Mouse (Mus musculus) CH12.LX (cell line): Measurements from ENCODE around the gene Npepps. TPM values are rescaled to one million over a fixed set of nuclear protein-coding genes. Genes with fewer than 3 reads are reported as not detected.

Experiments
- DNase-seq: peaks from one replicate; pipeline ENCODE4 v3.0.0-alpha.2; 2013; ENCODE audit errors: extremely low read depth
- H3K27ac ChIP-seq: 2 replicates; pipeline ENCODE4 v1.5.1; 2012; ENCODE audit warnings: low read depth, mild to moderate bottlenecking, control low read depth, moderate library complexity; ENCODE audit not compliant: insufficient read depth
- H3K27me3 ChIP-seq: replicated peaks from 2 replicates; pipeline ENCODE3; 2012; ENCODE audit warnings: inconsistent platforms
- H3K36me3 ChIP-seq, 2 experiments: replicated peaks in 1 of 2; 2 replicates each; pipeline versions ENCODE3 to v1.6.1; 2012; ENCODE audit warnings: inconsistent platforms in 1 of 2, low read length in 1 of 2, mild to moderate bottlenecking in 1 of 2, mixed read lengths in 1 of 2, moderate library complexity in 1 of 2; ENCODE audit not compliant: control insufficient read depth in 1 of 2, insufficient read depth in 1 of 2
- H3K4me1 ChIP-seq, 2 experiments: 2 replicates each; pipeline ENCODE4 v1.6.1; 2012; ENCODE audit warnings: inconsistent platforms in 1 of 2, moderate library complexity in 1 of 2; ENCODE audit not compliant: insufficient read depth in 2 of 2, control insufficient read depth in 1 of 2
- H3K4me2 ChIP-seq: 2 replicates; pipeline ENCODE4 v1.6.1; 2012; ENCODE audit warnings: low read depth, mild to moderate bottlenecking, control low read depth; ENCODE audit not compliant: poor library complexity, insufficient read depth, severe bottlenecking
- H3K4me3 ChIP-seq, 3 experiments: fragments of 150-350 bp in 1 of 3; sonication (generic) in 1 of 3; replicated peaks in 1 of 3; 2 replicates each; pipeline versions ENCODE3 to v1.5.1; 2011 to 2012; ENCODE audit warnings: low read depth in 2 of 3, low read length in 2 of 3, mild to moderate bottlenecking in 2 of 3, moderate library complexity in 2 of 3, control low read depth in 1 of 3, improper control_type of control experiment in 1 of 3, inconsistent platforms in 1 of 3, mixed read lengths in 1 of 3; ENCODE audit not compliant: poor library complexity in 1 of 3
- H3K79me2 ChIP-seq: replicated peaks from 2 replicates; pipeline ENCODE4 v1.6.1; 2012; ENCODE audit warnings: mild to moderate bottlenecking, moderate library complexity; ENCODE audit not compliant: control insufficient read depth, poor library complexity, insufficient read depth, severe bottlenecking; ENCODE audit errors: extremely low read depth
- H3K9ac ChIP-seq: 2 replicates; pipeline ENCODE4 v1.6.1; 2012; ENCODE audit warnings: low read depth, mild to moderate bottlenecking, control low read depth, moderate library complexity; ENCODE audit not compliant: insufficient read depth
- H3K9me3 ChIP-seq: replicated peaks from 2 replicates; pipeline ENCODE3; 2012; ENCODE audit warnings: low read length, inconsistent platforms, mixed read lengths
- EP300 ChIP-seq: IDR thresholded peaks from 2 replicates; pipeline ENCODE4 v1.6.1; 2011; ENCODE audit warnings: low read length, improper control_type of control experiment
- ETS1 ChIP-seq: conservative IDR thresholded peaks from 2 replicates; pipeline ENCODE4 v1.6.1; 2012; ENCODE audit warnings: low read depth, mild to moderate bottlenecking, inconsistent platforms, low read length, improper control_type of control experiment, moderate library complexity
- HCFC1 ChIP-seq: IDR thresholded peaks from 2 replicates; pipeline ENCODE4 v1.6.1; 2012; ENCODE audit warnings: low read depth, mild to moderate bottlenecking, inconsistent platforms, low read length, improper control_type of control experiment
- IRF4 ChIP-seq: IDR thresholded peaks from 2 replicates; pipeline ENCODE4 v1.6.1; 2014; ENCODE audit warnings: low read depth, mild to moderate bottlenecking, inconsistent platforms, low read length, improper control_type of control experiment
- JUN ChIP-seq: IDR thresholded peaks from 2 replicates; pipeline ENCODE4 v1.6.1; 2011; ENCODE audit warnings: low read depth, mild to moderate bottlenecking, low read length, improper control_type of control experiment, moderate library complexity; ENCODE audit not compliant: insufficient read depth
- KAT2A ChIP-seq: IDR thresholded peaks from 2 replicates; pipeline ENCODE4 v1.6.1; 2012; ENCODE audit warnings: low read length, improper control_type of control experiment, inconsistent platforms; ENCODE audit not compliant: insufficient replicate concordance
- MAX ChIP-seq: IDR thresholded peaks from 2 replicates; pipeline ENCODE4 v1.6.1; 2011; ENCODE audit warnings: low read length, improper control_type of control experiment
- MEF2A ChIP-seq: IDR thresholded peaks from 2 replicates; pipeline ENCODE4 v1.6.1; 2014; ENCODE audit warnings: low read depth, mild to moderate bottlenecking, inconsistent platforms, low read length, improper control_type of control experiment, borderline replicate concordance
- MYC ChIP-seq: IDR thresholded peaks from 2 replicates; pipeline ENCODE4 v1.6.1; 2011; ENCODE audit warnings: low read depth, mild to moderate bottlenecking, improper control_type of control experiment, low read length
- NRF1 ChIP-seq: IDR thresholded peaks from 2 replicates; pipeline ENCODE4 v1.6.1; 2014; ENCODE audit warnings: low read depth, mild to moderate bottlenecking, inconsistent platforms, low read length, improper control_type of control experiment, moderate library complexity
- PAX5 ChIP-seq: IDR thresholded peaks from 2 replicates; pipeline ENCODE4 v1.6.1; 2012; ENCODE audit warnings: low read length, inconsistent platforms, mixed read lengths
- POLR2A ChIP-seq: IDR thresholded peaks from 2 replicates; pipeline ENCODE4 v1.6.1; 2011; ENCODE audit warnings: low read depth, mild to moderate bottlenecking, improper control_type of control experiment, low read length
- RCOR1 ChIP-seq: conservative IDR thresholded peaks from 2 replicates; pipeline ENCODE4 v1.6.1; 2012; ENCODE audit warnings: low read depth, mild to moderate bottlenecking, inconsistent platforms, low read length, improper control_type of control experiment
- SIN3A ChIP-seq: IDR thresholded peaks from 2 replicates; pipeline ENCODE4 v1.6.1; 2012; ENCODE audit warnings: low read length, improper control_type of control experiment, inconsistent platforms
- SMC3 ChIP-seq: IDR thresholded peaks from 2 replicates; pipeline ENCODE4 v1.6.1; 2011; ENCODE audit warnings: low read depth, low read length, improper control_type of control experiment
- TBP ChIP-seq: conservative IDR thresholded peaks from 2 replicates; pipeline ENCODE4 v1.6.1; 2011; ENCODE audit warnings: low read depth, low read length, improper control_type of control experiment
- UBTF ChIP-seq: IDR thresholded peaks from 2 replicates; pipeline ENCODE4 v1.6.1; 2012; ENCODE audit warnings: low read depth, mild to moderate bottlenecking, inconsistent platforms, low read length, improper control_type of control experiment, moderate library complexity
- USF2 ChIP-seq: conservative IDR thresholded peaks from 2 replicates; pipeline ENCODE4 v1.6.1; 2011; ENCODE audit warnings: low read depth, low read length, improper control_type of control experiment
- ZKSCAN1 ChIP-seq: IDR thresholded peaks from 2 replicates; pipeline ENCODE4 v1.6.1; 2012; ENCODE audit warnings: low read depth, inconsistent platforms, low read length, improper control_type of control experiment, borderline replicate concordance
- dilution Hi-C: fragments of 300-500 bp; cut with MboI; formaldehyde crosslinking; loops from 2 replicates; pipeline ENCODE4 v1.14.3; 2020; ENCODE audit warnings: low sequenced_read_pairs; ENCODE audit not compliant: extremely low pct_unique_long_range_greater_than_20kb, extremely low pct_ligation_motif_present
- in situ Hi-C: fragments of 300-500 bp; cut with MboI; formaldehyde crosslinking; loops from 3 replicates; pipeline ENCODE4 v1.14.3; 2019; ENCODE audit warnings: low sequenced_read_pairs, low pct_ligation_motif_present, low pct_unique_long_range_greater_than_20kb, mixed read lengths
- polyA plus RNA-seq: library from polyadenylated mRNA; unstranded; fragments of >175 nt; gene quantifications from 2 replicates; pipeline ENCODE4 v1.2.1, GENCODE M21; 2012; ENCODE audit warnings: low read depth; ENCODE audit not compliant: insufficient read length
- total RNA-seq, 2 experiments: library from RNA; depleted of rRNA; stranded (reverse); fragments of 300-350 nt in 1 of 2; fragments of >200 nt in 1 of 2; gene quantifications; 2 replicates each; pipeline ENCODE4 v1.2.3; 2012 to 2014

Gene Npepps
- total and polyA plus RNA-seq, 3 experiments, result 29.8 to 50.8 (median 42.5) TPM

DNA sequence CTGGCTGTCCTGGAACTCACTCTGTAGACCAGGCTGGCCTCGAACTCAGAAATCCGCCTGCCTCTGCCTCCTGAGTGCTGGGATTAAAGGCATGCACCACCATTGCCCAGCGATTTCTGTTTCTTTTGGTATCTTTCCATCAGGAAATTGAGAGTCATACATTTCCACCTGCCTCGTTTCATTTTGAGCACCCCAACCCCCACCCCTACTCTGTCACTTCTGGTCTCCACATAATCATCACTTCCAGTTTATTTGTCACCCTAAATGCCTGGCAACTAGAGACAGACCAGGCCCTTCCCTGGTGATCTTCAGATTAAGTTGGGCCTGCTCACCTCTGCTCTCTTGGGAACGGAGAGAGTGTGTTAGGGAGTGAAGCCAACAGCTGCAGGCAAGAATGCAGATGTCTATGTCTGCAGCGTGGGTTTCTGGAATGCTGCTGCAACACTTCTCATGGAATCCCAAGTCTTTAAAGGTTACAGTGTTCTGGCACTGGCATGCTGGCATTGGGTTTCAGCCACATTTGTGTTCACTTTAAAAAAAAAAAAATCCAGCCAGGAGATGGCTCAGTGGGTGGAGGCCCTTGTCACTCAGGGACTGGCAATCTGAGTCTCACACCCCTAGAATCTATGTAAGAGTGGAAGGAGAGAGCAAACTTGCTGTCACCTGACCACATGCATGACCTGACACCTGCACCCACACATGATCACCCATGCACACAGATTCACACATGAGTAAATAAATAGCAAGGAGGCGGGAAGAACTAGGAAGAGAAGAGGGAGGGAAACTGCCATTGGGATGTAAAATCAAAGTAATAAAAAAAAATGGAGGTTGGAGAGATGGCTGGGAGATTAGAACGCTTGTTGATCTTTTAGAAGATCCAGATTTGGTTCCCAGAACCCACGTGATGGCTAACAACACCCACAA, 5.7 kb upstream of the Npepps start (continued):
- TF ChIP-seq PAX5 (no peak), HCFC1 (no peak), KAT2A (no peak), USF2 (no peak), NRF1 (no peak), EP300 (peak; percentile 58), JUN (no peak; the same call in 1 of the 2 replicates), SIN3A (0 out of 2 replicates have a peak, but pooled peaks have one; percentile 53), ZKSCAN1 (no peak), UBTF (no peak), TBP (no peak), SMC3 (no peak)

DNA sequence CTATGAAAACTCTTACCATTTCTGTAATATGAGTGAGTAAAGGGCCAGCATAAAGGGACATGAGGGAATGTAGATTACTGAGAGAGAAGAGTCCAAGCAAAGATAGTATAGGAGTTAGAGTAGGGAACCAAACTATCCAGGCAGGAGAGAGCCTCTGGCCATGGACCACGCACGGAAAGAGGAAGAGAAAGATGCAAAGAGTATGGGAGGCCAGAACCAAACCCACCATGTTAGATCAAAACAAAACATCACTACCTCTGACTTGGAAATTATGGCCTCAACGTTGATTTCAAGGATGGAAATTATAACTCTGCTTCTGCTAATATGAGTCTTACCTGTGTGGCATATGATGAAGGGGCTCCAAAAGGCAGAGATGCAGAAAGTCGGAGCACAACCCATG, 4.4 kb upstream of the Npepps start:
- H3K4me1 ChIP-seq, result peaks cover 12 to 30% of the 10 kb centered on the region in 2 experiments
- H3K9me3 ChIP-seq, result no peaks in the 10 kb centered on the region
- H3K4me3 ChIP-seq, result no peak overlapping the region
- H3K9ac ChIP-seq, result no peak overlapping the region
- no peaks in the 10 kb centered on the region for H3K27me3 ChIP-seq
- H3K27ac ChIP-seq, result 0 out of 2 replicates have a peak overlapping the region, but pooled peaks have one; percentile 24
- TF ChIP-seq MEF2A (peak; percentile 36; the same call in 1 of the 2 replicates), IRF4 (peak; percentile 84), ETS1 (peak; percentile 34; the same call in 1 of the 2 replicates), RCOR1 (peak; percentile 19; the same call in 1 of the 2 replicates), JUN (peak; percentile 29; the same call in 1 of the 2 replicates), POLR2A (no peak), MYC (0 out of 2 replicates have a peak, but pooled peaks have one; percentile 51), MAX (peak; percentile 38; the same call in 1 of the 2 replicates), EP300 (peak; percentile 84), USF2 (no peak)
- no peaks in the 10 kb centered on the region for H3K36me3 ChIP-seq
- DNase-seq, result peak; percentile 56
- peak overlapping the region; percentile 25; the same call in 1 of the 2 replicates for H3K4me2 ChIP-seq
- dilution Hi-C loops, result no loop called here
- peaks cover 5% of the 10 kb centered on the region for H3K79me2 ChIP-seq
- in situ Hi-C loops, result no loop called here
